9 mouse cellular contexts compared by ENCODE assay signal in the genomic region with DNA sequence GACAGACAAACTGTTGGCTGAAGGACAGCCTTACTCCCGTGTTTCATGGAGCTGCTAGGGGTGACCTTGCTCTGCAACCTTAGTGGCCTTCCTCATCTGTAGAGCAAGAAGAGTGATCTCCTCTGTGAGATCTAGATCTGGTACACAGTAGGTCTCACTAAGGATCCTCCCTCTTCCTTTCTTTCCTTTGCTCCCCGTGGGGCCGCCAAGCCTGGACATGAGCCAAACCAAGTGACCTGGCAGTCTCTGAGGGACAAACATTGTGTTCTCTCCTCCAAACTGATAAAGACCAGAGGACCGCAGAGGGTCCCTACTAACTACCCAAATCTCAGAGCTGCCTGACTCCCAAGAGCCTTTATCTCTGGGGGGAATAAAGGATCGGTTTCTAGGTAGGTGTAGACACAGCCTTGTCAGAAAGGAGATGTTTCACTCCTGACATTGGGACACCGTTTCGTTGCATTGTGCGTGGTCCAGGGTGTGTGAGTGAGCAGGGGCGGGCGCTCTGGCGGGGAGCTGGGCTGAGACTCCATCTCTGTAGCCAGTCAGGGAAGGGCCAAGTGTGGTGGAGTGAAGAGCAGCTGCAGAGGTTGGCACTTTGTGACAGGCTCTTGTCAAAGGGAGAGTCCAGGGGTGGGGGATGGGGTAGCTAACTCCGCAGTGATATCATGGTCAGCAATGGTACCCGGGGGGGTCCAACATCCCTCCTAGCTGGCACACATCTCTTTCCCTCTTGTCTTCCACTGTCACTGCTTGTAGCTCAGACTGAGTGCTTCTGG. TPM values are rescaled to one million over a fixed set of nuclear protein-coding genes. Genes with fewer than 3 reads are reported as not detected.
DNase-seq lines count a peak whose midpoint lies in the region; TF ChIP-seq lines count a peak whose summit lies in the region.
"Had no signal": no experiment of that assay in that cellular context is flagged by ENCODE, and none has a peak within 500 bp of the region (broad histone marks: within the 10 kb centered on the region; RNA-seq: fewer than 3 reads in every experiment).

No protein-coding gene starts in this region.

- intact Hi-C loops in left cerebral cortex, adult 2 months (cut with DNase I) = no loop called here

- no peaks in the 10 kb centered on the region for H3K36me3 ChIP-seq in macrophage (ENCODE audit: inconsistent target)
- H3K36me3 ChIP-seq: hindbrain, embryonic 15.5 days had no signal

- no peak for DNase-seq in left cerebral cortex, adult 2 months (ENCODE audit: extremely low spot score in 1 of 2, low spot score in 2 of 2)
- no peak for DNase-seq in left cerebral cortex, adult 11 months (ENCODE audit: low spot score)
- DNase-seq in brain, adult 2 months (ENCODE audit: low read depth, low spot score) = peak; percentile 89
- peak; percentile 80 for DNase-seq in heart, postnatal 4 days
- DNase-seq in thymus, adult 18-20 months = no peak
- no peak for DNase-seq in B cell, adult 2 months
- no peak for DNase-seq in right cerebral cortex, postnatal 25 days

- TF ChIP-seq CTCF in left cerebral cortex, adult 2 months (IDR thresholded peaks at IDR 0.05) = no peak

- no peaks in the 10 kb centered on the region for H3K79me2 ChIP-seq in macrophage (ENCODE audit: inconsistent target)

- H3K27ac ChIP-seq in left cerebral cortex, adult 2 months = 0 out of 2 replicates have a peak overlapping the region, but pooled peaks have one; percentile 6
- H3K27ac ChIP-seq in macrophage = 0 out of 2 replicates have a peak overlapping the region, but pooled peaks have one; percentile 80

- 62% methylated on average over 13 of the region's 13 CpGs for WGBS in macrophage (ENCODE audit: missing documents)

- H3K4me3 ChIP-seq in left cerebral cortex, adult 2 months = no peak overlapping the region
- no peak overlapping the region for H3K4me3 ChIP-seq in macrophage (ENCODE audit: inconsistent target)
- H3K4me3 ChIP-seq: hindbrain, embryonic 15.5 days had no signal

RNA-seq across cellular contexts. Expression of a gene that starts 12.8 kb away (rescaled TPM):
- total RNA-seq in left cerebral cortex, adult 2 months (2021) = under 1 TPM; 0.23 TPM
- total RNA-seq in heart, postnatal 4 days (2021) = under 1 TPM; 0.33 to 0.43 TPM
- 1 to 10 TPM in 13 of 26 experiments, under 1 TPM in 13; 0.33 to 4.1 (median 1.1) TPM for total RNA-seq in macrophage (2018; cell fraction: chromatin; rRNA removed)
- 1 to 10 TPM in 20 of 26 experiments, under 1 TPM in 6; 0.75 to 2.5 (median 1.3) TPM for total RNA-seq in macrophage (2018; cell fraction: cytosol; rRNA removed)
- total RNA-seq in macrophage (2018; cell fraction: nucleus; rRNA removed) = 1 to 10 TPM in 24 of 26 experiments, under 1 TPM in 2; 0.96 to 7.2 (median 2.8) TPM
- 0.91 to 1.8 TPM (median 1.2 TPM) in 3 replicates for polyA plus RNA-seq in macrophage (2018)

RNA-seq across cellular contexts. Expression of a gene that starts 38.7 kb away (rescaled TPM):
- total RNA-seq in left cerebral cortex, adult 2 months (2021) = 10 to 100 TPM; 47.6 to 49.9 TPM
- 10 to 100 TPM; 33.5 to 38.1 TPM for total RNA-seq in heart, postnatal 4 days (2021)
- 10 to 100 TPM; 11.8 to 30.4 (median 22.7) TPM for total RNA-seq in macrophage (2018; cell fraction: chromatin; rRNA removed)
- total RNA-seq in macrophage (2018; cell fraction: cytosol; rRNA removed) = 10 to 100 TPM; 32.4 to 54.6 (median 38.8) TPM
- 10 to 100 TPM; 19.3 to 44.5 (median 33.7) TPM for total RNA-seq in macrophage (2018; cell fraction: nucleus; rRNA removed)
- 29.8 to 49.7 TPM (median 31.3 TPM) in 3 replicates for polyA plus RNA-seq in macrophage (2018)

RNA-seq across cellular contexts. Expression of a gene that starts 50.0 kb away (rescaled TPM):
- 100 to 1,000 TPM; 108 to 132 TPM for total RNA-seq in left cerebral cortex, adult 2 months (2021)
- total RNA-seq in heart, postnatal 4 days (2021) = 10 to 100 TPM; 41.1 to 48.7 TPM
- total RNA-seq in macrophage (2018; cell fraction: chromatin; rRNA removed) = 10 to 100 TPM in 10 of 26 experiments, 1 to 10 TPM in 15, under 1 TPM in 1; 0.39 to 18.0 (median 9.1) TPM
- total RNA-seq in macrophage (2018; cell fraction: cytosol; rRNA removed) = 1 to 10 TPM in 22 of 26 experiments, under 1 TPM in 4; 0.29 to 5.1 (median 2.6) TPM
- 10 to 100 TPM in 2 of 26 experiments, 1 to 10 TPM in 22, under 1 TPM in 2; 0.53 to 12.4 (median 4.9) TPM for total RNA-seq in macrophage (2018; cell fraction: nucleus; rRNA removed)
- 1.3 to 2.2 TPM (median 1.6 TPM) in 3 replicates for polyA plus RNA-seq in macrophage (2018)

Comparison
In these comparisons a context has a peak if more than half of its experiments do, and no peak if none do; other contexts are left out.
1. DNase-seq: peak in brain, adult 2 months (single experiment) and heart, postnatal 4 days (single experiment); none in left cerebral cortex, adult 2 months (0 of 2), left cerebral cortex, adult 11 months (single experiment), thymus, adult 18-20 months (0 of 2), B cell, adult 2 months (0 of 2) and right cerebral cortex, postnatal 25 days (single experiment).